Mouse (Mus musculus): ENCODE results near the gene Olfr56.
A peak's percentile ranks its signal among the peaks of the same experiment; 100 is the strongest.

Gene Olfr56

GRCm38 (mm10) chr11:49092053-49092586 is 113.4 kb downstream of the Olfr56 start:
- no peak for DNase-seq (ENCODE audit: low spot score)

- DNase-seq (ENCODE audit: low spot score), result no peak
Measured at GRCm38 (mm10) chr11:49092786-49093185, 114.1 kb downstream of the Olfr56 start.

DNA sequence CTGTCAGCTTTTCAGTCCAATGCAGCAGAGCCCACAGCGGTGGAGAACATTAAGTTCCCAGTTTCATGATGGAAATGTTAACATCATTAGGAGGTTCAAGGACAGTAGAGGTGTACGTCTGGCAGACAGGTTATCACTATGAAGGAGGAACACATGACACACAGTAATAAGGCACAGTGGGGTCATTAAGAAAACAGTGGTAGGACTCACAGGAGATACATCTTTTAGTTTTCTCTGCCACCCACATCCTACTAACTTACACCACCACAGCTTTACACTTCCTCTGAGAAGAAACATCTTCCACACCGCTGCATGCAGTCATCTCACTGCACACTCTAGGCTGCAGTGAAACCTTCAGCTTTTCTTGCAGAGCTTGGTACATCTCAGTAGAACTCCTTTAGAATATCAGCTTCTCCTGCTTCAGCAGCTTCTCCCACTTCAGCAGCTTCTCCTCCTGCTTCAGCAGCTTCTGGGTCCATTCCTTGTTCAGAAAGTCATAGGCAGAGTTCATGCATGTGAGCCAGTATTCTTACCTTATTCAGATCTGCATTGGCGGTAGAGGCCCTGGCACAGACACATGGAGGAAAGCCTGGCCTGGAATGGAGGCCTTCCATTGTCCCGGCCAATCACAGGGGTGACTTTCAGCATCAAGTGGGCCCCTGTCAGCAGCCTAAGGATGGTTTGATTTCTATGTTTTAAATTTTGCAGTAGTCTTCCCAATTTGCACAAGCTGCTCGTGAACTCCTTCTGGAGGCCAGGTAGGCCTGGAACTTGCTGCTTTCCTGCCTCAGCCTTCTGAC is 115.4 kb downstream of the Olfr56 start:
- no peak for DNase-seq (ENCODE audit: low spot score)

DNA sequence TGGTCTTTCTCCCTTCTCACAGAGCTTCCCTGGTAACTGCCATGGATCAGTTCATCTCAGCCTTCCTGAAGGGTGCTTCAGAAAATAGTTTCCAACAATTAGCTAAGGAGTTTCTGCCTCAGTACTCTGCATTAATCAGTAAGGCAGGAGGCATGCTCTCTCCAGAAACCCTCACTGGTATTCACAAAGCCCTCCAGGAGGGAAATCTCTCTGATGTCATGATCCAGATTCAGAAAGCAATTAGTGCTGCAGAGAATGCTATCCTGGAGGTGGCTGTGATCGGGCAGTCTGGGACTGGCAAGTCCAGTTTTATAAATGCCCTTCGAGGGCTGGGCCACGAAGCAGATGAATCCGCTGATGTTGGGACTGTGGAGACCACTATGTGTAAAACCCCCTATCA is 116.7 kb downstream of the Olfr56 start:
- no peak for DNase-seq (ENCODE audit: low spot score)

DNA sequence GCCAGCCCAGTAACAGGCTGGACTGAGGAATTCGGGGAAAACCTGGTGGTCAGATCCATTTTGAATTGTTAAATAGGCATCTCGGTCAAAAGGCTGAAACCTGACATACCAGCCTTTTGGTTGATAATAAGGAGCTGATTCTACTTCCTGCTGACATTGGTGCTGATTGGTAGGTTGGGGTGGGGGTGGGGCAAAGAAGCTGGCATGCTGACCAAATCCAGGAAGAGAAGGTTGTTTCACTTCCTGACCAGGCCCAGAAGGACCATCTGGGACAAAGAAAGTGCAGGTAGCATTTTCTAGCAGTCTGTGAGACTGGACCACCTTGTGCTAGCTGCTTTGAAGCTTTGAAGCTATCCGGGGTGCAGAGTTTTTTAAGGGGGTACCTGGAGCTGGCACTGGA is 121.7 kb downstream of the Olfr56 start:
- DNase-seq (ENCODE audit: low spot score), result no peak

DNA sequence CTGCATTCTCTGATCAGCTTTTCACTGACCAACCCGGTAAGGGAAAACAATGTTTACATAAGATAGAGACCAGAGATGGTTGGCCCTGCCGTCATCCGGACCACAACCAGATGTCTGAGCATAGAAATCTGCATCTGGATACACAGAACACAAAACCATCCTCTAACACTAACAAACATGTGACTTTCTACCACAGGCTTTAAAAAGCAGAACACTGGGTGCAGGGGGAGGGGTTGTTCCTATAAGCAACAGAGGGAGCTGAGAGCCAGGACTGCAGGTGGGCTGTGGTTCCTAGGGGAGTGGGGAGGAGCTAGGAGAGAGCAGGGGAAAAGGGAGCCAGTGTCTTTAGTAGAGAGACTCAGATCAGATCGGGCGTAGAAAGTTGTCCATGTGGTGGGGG is 122.8 kb downstream of the Olfr56 start:
- no peak for DNase-seq (ENCODE audit: low spot score)

DNA sequence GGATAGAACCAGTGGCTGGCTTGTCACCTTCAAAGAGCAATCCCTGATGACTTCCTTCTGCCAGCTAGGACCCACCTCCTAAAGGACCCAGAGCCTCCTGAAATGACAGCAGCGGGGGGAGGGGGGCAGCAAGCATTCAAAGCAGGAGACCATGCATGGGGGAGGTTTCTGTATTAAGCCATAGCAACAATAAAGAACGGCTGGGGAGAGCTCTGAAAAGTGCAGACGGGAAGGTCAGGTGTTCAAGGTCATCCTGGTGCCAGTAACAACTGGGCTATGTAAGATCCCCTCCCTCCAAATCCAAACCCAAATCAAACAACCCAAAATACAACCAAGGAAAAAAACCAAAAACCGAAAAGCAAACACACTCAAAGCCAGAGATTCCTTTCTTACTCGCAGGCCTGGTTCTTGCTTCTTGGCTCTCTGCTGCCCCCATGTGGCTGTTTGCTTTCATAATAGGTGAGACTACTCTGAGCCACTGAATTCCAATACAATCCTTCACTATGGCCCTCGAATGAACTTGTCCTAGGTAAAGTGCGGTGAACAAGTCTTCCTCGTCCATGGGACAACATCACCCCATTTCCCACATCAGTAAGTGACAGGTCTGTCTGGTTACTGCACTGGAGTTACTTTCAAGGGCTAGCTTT is 124.5 kb downstream of the Olfr56 start:
- DNase-seq (ENCODE audit: low spot score), result peak; percentile 74

DNA sequence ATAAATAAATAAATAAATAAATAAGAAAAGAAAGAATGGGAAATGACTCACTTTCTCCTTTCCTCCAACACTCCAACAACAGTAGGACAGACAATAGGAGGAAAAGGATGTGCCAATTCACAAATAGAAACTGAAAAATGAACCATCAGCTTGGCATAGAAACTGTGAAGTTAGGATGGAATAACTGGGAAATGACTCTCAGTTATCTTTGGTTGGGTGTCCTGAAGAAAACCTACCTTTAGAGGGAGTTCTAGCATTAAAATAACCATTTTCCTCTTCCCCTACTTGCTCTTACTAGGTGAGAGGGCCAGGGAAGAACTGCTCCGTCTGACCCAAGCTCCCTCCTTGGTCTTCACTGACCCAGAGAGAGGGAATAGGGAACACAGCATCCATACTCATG is 127.1 kb downstream of the Olfr56 start:
- no peak for DNase-seq (ENCODE audit: low spot score)

DNA sequence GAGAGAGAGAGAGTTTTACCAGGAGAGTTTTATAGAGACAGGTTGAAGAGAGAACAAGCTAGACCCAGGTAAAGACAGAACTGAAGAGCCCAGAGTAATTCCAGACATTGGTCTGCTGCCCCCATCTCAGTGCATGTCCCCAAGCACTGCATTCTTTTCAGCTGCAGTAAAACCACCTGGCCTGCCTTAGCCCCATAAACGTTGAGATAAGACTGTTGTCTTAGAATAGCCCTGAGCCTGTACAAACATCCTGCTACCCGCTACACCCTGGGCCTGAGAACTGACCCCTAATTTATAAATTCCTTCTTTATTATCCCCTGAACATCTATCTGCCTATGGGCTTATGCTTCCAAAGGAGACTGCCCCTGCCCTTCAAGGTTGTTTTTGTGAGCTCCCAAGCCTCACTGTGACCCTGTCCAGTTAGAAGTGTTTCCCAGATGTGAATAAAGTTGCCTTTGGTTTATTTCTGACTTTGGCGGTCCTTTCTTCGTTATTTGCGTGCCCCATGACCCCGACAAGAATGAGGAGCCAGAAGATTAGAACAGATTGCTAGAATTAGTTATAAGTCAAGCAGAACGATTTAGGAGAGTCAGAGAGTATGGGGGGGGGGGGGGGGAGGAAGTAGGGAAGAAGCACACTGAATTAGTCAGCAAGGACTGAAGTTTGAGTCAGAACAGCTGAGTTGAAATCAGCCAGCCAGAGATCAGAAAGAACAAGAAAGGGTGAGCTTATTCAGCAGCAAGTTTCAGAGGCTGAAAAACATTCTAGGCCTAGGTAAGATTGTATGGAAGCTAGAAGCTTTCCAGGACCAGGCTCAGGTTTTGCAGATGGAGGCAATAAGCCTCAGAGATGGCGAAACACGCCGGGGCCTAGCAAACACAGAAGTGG is 129.2 kb downstream of the Olfr56 start:
- DNase-seq (ENCODE audit: low spot score), result no peak

DNA sequence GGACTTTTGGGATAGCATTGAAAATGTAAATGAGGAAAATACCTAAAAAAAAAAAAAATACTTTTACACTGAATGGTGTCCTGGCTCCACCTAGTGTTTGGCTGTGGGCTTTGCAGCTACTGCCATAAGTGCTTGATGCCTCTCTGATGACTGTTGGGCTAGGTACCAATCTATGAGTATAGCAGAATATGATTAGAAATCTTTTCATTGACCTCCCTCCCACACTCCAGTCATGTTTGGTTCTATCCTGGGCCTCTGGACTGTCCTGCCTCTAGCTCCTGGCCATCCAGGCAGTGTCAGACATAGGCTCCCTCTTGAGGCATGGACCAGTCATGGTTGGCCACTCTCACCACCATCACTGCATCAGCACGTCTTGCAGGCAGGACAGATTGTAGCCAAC is 130.1 kb downstream of the Olfr56 start:
- no peak for DNase-seq (ENCODE audit: low spot score)

GRCm38 (mm10) chr11:49111000-49111399 is 132.3 kb downstream of the Olfr56 start:
- DNase-seq (ENCODE audit: low spot score), result no peak

DNA sequence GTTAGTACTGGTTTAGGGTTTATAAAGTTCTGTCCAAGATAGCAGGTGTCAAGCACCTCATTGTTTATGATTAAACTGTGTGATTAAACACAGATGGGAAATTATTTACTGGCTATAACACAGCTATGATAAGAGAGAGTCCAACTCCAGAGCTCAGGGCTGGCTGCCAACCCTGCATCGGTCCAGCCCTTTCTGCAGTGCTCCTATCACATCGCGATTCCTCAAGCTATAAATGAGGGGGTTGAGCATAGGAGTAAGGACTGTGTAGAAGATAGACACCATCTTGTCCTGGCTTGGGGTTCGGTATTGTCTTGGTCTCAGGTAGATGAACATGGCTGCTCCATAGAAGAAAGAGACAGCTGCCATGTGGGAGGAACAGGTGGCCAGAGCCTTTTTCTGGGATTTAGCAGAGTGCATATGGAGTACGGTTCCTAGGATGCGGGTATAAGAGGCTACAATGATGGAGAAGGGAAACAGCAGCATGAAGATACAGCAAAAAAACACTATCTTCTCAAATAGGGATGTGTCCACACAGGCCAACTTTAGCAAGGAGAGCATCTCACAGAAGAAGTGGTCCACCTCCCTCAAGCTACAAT is 134.0 kb downstream of the Olfr56 start:
- DNase-seq (ENCODE audit: low spot score), result no peak

- DNase-seq (ENCODE audit: low spot score), result no peak
Measured at GRCm38 (mm10) chr11:49114158-49114557, 135.5 kb downstream of the Olfr56 start.

DNA sequence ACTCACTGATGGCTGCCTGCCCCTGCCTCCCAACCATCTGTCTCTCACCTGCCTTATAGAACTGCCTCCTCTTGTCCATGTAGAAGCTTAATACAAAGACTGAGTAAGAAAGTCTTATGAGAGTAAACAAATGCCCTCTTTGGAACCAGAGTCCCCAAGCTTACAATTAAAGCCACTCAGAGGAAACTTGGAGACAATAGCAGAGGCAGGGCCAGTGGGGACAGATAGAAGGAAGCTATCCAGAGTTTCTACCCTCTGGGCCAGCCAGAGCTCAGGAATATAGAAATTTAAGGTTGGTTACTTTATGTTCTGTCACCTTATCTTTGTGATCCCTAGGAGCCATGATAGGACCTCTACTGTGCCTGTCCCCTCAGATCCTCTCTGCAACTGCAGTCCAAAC is 136.1 kb downstream of the Olfr56 start, which contains the start of gene Olfr1396:
Gene Olfr1396 (minus strand): TSS at position 101 of the 400 bp plus-strand sequence.
- no peak for DNase-seq (ENCODE audit: low spot score)

GRCm38 (mm10) chr11:49119635-49120034 is 140.9 kb downstream of the Olfr56 start:
- no peak for DNase-seq (ENCODE audit: low spot score)

DNA sequence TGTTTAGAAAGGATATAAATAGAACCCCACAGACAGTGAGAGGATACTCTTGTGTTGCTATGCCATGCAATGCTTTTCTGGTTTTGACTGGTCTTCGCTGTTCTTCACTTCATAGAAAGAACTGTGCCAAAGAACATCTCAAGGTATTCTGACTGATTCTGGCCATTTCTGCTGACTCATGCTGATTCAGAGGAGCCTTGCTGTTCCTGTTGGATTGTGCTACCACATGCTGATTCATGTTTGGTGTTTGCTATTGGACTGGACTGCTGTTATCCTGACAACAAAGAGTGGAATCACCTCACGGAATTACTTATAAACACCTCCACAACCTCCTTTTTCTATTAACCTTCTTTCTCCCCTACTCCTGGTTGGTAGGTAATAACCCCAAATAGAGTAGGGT is 145.5 kb downstream of the Olfr56 start:
- DNase-seq (ENCODE audit: low spot score), result no peak

- DNase-seq (ENCODE audit: low spot score), result no peak
Measured at GRCm38 (mm10) chr11:49141974-49142373, 163.3 kb downstream of the Olfr56 start, which contains the start of gene Olfr1395. Gene Olfr1395 (plus strand): TSS chr11:49142274.

GRCm38 (mm10) chr11:49154077-49154476 is 175.4 kb downstream of the Olfr56 start, which contains the start of gene Olfr1394:
Gene Olfr1394 (plus strand): TSS chr11:49154377.
- no peak for DNase-seq (ENCODE audit: low spot score)

- DNase-seq (ENCODE audit: low spot score), result no peak
Measured at GRCm38 (mm10) chr11:49156821-49157814, 178.4 kb downstream of the Olfr56 start.

GRCm38 (mm10) chr11:49168839-49169611 is 190.3 kb downstream of the Olfr56 start:
- peak; percentile 22 for DNase-seq (ENCODE audit: low spot score)

Measured in testis, postnatal 14 days (tissue).